Mouse (Mus musculus): ENCODE measurements around the gene Sec14l2. TPM values are rescaled to one million over a fixed set of nuclear protein-coding genes. Genes with fewer than 3 reads are reported as not detected.
A peak's percentile ranks its signal among the peaks of the same experiment; 100 is the strongest.
"Not testable (repeated sequence)": the region's sequence is repeated elsewhere in the genome, so short reads cannot be mapped to it uniquely, and the experiment has no call there.

Sec14l2 gene
- polyA plus RNA-seq, 1 experiment from 2014 or later, result 0.30 TPM

DNA sequence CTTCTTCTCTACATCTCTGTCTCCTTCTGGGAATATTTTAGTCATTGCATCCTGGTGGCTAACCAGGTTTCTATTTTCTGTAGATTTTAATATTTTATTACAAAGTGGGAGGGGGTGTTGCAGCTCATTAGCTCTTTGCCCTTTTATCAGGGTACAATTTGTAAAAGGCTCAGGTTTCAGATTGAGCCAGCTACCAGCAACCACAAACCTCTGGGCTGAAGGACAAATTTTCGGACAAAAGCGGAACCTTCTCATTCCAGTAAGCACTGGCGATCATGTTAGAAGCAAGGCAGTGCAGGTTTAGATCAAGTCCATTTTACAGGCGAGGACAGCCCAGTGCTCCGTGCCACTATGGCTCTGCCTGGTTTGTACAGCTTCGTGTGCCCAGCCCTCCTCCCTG, 11.2 kb upstream of the Sec14l2 start:
- no peak for DNase-seq (ENCODE audit: low spot score)

DNA sequence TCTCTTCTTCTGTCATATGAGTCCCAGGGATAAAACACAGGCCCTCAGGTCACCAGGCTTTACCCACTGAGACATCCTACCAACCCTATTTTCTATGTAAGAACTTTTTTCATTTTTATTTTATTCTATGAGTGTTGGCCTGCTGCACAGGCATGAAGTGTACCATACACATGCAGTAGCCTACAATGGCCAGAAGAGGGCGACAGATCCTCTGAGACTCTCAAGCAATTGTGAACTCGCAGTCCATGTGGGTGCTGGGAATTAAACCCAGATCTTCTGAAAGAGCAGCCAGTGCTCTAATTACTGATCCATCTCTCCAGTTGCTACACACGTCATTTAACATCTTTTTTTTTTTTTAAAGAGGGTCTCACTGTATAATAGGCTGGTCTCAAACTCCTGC, 10.2 kb upstream of the Sec14l2 start:
- DNase-seq (ENCODE audit: low spot score), result peak; percentile 24

DNA sequence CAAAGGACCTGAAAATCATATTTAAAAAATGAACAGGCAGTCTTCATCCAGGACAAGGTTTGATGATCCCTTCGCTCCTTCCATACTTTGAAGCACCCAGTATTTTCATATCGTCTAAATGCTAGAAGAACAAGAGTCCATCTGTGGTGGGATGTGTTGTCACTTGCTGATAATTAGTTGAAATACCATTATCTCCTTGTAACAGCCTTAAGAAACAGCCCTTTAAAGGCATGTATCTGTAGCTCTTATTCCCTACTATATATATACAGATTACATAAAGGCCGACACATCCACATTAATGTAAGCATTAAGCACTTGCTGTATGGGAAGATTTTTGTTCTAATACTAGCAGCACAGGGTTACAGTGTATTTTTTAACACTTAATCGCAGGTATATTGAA, 5.2 kb upstream of the Sec14l2 start:
- not testable (repeated sequence) for DNase-seq (ENCODE audit: low spot score)

DNA sequence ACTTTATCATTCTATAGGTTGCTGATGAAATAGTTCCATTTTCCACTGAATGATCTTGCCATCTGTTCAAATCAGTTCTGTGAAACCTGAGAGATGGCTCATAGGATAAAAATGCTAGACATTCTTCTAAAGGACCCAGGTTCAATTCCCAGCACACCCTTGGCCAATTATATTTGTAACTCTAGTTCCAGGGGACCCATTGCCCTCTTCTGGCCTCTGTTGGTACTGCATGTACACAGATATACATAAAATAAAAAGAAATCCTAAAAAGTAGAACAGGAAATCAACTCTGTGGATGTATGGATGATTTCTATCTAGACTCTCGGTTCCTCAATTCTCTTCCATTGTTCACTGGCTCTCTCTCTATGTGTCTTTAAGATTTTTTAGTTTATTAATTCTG, 3.8 kb upstream of the Sec14l2 start:
- peak; percentile 8 for DNase-seq (ENCODE audit: low spot score)

DNA sequence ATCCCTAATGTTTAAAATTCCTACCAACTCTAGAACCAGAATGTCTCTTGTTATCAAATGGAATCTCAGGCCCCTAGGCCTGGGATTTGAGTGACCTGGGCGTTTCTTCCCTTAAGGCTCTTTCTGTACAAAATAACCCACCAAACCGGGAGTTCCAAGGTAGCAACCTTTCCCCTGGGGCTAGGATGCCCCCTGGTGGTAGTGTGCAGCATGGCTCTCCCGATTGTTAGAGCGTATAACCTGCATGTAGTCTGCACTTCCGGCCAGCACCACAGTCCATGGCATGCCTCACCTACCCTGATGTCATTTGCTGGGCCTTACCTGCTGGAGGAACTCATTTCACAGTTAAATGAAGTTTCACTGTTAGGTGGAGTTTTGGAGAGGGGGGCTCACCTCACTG, 707 bp upstream of the Sec14l2 start:
- DNase-seq (ENCODE audit: low spot score), result peak; percentile 51

DNA sequence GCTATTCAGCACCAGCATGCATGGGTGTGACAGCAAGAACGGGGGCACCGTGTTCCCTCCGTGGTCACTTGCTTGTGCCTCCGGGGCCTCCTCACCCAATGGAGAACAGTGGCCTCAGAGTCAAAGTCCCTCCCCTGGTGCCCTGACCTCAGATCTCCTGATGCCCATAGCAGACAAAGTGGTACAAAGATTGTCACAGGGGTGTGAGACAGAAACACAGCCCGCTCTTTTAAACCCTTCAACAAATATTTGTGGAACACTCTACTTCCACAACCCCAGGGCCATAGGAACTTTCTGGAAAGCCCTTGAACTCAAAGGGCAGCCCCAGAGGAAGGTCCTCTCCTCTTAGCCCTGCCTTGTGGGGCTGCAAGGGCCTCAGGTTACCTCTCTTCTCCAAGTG, 989 bp downstream of the Sec14l2 start:
- DNase-seq (ENCODE audit: low spot score), result no peak

DNA sequence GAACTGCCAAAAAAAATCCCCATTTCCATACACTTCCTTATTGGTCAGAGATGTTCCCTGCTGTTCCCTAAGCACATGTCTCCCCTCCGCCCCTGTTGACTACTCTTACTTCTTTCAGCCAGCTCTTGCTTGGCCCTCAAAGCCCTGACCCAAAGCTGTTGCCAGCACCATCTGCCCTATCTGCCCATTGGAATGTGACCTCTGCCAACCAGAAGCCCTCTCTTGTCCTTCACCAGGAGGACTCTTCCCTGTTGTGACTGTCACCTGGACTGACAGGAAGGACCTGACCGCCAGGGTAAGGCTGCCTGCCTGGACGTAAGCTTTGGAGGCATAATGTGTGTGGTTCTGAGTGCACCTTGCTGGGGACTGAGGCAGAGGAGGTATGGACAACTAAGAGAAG, 1.5 kb downstream of the Sec14l2 start:
- no peak for DNase-seq (ENCODE audit: low spot score)

DNA sequence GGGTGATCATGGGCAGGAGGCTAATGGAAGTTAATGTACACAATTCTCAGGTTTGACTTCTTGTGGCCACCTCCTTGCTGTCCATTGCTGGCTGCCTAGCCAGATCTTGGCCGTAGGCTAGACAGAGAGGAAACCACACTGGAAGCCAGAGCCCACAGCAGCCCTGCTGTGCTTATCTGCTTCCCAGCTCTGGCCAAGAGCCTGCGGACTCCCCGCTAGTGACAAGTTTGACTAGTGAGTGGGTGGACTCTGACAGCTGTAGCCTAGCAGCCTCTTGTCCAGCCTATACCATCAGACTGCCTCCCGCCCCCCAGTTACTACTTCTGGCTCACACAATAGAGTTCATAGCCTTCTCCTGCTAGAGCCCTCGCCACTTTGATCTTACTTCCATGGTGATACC, 3.6 kb downstream of the Sec14l2 start:
- no peak for DNase-seq (ENCODE audit: low spot score)

DNA sequence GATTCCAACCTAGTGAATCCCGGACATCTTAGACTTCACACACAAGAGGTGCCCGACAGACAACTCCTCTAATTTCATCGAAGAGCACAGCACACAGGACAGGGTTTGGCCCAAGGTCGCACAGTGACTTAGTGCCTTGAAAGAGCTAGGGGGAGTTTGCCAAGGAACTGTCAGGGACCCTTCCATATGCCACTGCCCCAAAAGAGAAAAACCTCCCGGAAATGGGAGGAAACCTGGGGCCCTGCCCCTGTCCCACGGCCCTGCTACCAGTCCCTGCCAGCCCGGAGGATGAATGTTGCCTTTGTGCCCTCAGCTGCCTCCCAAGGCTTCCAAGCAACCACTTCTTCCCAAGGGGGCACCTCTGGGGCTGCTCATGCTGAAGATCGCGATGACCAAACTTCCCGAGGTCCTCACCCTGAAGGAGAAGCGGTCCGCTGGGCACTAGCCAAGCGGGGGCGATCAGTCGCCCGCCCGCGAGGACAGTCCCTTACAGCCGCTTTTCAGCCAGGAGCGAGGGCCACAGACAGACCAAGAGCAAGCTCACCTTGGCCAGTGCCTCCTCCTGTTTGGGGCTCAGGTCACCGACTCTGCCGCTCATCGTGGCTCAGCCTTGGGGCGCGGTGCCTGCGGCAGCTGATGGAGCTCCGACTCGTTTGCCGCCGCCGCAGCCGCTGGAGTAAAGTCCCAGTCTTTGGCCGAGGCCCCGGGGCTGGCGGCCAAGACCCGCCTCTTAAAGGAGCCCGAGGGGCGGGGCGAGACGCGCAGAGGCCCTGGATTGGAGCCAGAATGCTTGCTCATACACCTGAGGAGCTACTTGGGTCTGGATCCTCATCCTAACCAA, 4.9 kb downstream of the Sec14l2 start:
- DNase-seq (ENCODE audit: low spot score), result peak; percentile 9

DNA sequence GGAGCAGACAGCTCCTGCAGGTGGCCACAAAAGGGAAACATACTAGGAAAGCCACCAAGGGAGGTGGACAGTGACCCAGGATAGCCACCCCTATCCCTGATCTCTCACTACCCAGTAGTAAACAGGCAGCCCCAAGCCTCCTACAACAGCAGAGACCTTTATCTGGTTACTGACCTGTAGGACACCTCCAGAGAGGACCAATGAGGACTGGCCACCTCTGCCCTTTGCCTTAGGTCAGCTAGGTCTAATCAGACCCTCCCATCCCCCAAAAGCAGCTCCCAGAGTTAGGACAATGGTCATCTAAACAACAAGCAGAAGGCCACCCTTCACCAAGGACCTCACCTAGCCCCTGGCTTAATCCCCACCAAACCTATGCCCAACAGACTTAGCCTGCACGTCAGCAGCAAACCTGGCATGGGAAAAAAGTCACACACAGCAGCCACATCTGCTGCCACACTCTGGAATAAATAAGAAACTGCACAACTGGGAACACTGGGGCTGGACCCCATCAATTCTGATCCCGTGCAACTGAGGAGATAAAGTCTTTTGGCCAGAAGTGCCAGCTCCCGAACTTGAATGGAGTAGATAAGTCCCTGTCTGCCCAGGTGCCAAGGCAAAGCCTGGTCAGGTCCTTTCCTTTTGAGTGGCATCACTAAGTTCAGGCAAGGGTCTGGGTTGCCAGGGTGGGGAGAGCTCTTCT, 5.7 kb downstream of the Sec14l2 start:
- DNase-seq (ENCODE audit: low spot score), result no peak

DNA sequence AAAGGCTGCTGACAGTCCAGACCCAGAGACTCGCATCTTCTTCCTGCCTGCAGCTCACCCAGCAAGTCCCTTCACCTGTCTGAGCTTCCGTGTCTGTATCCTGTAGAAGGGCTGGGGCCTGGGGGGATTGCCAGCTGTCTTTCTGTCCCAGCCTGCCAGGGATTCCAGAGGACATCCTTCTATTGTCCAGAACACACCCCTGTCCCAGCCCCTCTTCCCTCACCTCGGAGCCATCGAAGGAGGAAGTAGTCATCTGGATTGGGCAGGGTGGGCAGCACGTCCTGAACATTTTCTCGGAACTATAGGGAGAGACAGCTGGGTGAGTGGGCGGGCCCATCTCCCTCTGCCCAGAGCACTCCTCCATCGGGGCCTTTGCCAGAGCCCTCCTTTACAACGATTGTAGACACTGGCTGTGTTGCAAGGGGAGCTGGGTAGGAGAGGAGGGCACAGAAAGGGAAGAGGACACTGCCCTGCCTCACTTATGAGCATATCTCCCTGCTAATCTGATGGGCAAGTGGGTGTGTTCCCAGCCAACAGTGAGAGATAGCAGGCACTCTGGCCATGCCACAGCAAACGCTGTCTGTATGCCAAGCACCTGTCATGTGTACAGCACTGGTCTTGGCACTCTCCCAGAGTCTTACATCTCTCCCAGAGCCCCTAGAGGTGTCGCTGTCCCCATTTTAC, 6.6 kb downstream of the Sec14l2 start:
- DNase-seq (ENCODE audit: low spot score), result no peak

DNA sequence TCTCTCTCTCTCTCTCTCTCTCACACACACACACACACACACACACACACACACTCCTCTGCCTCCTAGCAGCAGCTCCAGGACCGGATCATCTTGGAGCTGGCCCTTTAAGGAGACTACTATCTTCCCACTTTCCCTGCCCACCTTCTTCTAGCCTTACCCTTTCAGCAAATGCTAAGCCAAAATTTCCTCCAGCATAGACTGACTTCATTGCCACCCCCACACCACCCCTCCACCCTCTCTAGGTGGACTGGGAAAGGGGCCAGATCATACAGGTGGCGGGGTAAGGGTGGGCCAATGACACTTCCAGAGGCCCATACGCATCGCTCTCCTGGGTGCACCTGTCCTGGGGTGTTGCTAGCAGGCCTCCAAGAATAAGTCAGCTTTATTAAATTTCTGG, 7.8 kb downstream of the Sec14l2 start:
- no peak for DNase-seq (ENCODE audit: low spot score)

DNA sequence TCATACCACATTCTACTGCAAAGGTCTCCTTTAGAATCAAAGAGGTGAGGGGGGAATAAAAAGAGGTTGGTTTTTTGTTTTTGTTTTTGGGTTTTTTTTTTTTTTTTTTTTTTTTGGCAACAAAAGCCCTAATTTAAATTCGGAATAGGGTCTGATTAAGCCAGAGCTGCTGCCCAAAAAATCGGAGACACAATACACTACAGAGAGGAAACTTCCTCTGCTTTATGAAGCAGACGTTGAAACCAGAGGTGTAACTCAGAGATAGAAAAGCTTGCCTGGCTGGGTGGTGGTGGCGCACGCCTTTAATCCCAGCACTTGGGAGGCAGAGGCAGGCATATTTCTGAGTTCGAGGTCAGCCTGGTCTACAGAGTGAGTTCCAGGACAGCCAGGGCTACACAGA, 8.7 kb downstream of the Sec14l2 start:
- not testable (repeated sequence) for DNase-seq (ENCODE audit: low spot score)

DNA sequence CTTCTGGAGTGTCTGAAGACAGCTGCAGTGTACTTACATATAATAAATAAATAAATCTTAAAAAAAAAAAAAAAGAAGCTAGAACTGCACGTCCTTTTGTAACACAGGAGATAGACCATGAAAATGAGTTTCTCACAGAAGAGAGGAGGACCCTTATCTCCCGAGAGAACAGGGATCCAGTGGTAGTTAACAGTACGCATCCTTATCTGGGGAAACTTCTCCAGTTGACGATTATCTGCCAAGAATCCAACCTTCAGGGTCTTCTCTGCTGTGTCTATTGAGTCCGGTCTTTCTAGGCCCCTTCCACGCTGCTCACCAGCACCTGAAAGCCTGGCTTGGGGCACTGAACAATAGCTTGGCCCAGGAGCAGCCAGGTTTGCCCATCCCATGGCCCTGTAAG, 9.2 kb downstream of the Sec14l2 start:
- DNase-seq (ENCODE audit: low spot score), result no peak

DNA sequence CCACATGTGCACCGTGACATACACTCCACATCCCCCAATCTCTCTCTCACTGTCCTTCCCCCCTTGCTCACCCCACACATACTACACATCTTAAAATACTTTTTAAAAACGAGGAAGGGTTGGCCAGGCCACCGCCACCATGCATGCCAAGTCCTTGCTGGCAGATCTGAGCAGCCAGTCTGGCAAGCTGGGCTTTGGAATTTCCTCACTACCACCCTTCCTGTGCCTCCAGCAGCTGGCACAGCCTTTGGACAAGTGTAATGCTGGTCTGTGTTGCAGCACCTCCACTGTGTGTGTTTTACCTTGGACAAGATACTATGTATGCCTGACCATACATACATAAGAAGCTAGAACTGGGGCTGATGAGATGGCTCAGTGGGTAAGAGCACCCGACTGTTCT, 9.7 kb downstream of the Sec14l2 start:
- no peak for DNase-seq (ENCODE audit: low spot score)

DNA sequence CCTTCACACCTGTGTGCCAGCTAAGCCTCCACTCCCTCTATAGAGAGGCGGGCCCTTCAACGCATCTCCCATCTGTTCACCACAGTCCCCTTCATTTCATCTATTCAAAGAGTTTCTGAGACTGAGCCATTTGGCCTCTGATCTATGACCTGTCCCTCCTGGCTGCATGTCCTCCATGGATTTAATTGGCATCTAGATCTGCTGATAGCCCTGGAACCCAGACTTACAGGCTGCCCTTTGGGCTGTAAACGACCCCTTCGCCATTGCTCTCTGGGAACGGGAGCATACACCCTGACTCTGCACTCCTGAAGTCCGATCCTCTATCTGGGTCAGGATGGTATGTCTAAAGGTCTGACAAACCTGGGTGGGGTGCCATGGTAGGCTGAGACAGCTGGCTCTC, 10.4 kb downstream of the Sec14l2 start:
- no peak for DNase-seq (ENCODE audit: low spot score)

DNA sequence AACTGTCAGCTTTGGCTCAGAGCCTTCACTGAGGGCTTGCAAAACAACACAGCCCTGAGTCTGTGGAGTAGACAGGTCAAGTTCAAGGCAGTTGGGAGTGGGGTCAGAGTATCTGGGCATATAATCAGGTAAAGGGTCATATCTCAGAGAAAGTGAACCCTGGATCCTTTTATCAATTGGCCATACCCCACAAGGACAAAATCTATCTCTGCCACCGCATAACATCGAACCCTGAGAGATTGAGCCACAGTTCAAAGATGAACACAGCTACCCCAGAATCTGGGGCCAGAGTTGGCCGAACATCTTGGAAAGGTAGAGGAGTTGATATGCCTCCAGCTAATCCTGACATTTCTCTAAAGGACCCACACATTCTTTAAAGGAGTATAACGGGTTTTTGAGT, 11.2 kb downstream of the Sec14l2 start:
- DNase-seq (ENCODE audit: low spot score), result no peak

DNA sequence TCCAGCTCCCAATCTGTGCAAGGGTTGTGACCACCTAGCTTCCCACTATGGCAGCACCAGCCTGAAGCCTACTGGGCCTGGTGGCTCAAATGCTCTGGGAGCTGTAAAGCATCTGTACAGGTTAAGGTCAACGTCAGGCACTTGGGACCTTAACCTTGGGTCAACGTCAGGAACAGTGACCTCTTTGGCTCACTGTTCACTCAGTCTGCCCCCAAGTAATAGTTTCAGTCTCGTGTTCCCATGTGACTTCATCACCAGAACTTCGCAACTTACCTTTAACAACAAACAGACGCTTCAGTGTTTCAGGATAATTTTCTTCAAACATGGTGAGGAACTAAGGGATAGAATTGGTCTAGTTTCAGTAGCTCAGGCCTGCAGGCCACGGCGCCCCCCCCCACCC, 14.5 kb downstream of the Sec14l2 start:
- no peak for DNase-seq (ENCODE audit: low spot score)

DNA sequence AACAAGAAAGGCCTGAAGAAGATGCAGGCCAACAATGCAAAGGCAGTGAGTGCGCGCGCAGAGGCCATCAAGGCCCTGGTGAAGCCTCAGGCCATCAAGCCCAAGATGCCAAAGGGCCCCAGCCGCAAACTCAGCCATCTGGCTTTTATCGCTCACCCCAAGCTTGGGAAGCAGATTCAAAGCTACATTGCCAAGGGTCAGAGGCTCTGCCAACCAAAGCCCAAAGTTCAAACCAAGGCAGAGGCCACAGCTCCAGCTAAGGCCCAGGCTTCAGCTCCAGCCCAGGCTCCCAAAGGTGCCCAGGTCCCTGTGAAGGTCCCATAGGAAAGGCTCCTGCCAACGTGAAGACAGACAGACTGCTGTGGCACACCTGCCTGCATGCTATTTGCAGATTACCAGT, 15.3 kb downstream of the Sec14l2 start:
- DNase-seq (ENCODE audit: low spot score), result not testable (repeated sequence)

DNA sequence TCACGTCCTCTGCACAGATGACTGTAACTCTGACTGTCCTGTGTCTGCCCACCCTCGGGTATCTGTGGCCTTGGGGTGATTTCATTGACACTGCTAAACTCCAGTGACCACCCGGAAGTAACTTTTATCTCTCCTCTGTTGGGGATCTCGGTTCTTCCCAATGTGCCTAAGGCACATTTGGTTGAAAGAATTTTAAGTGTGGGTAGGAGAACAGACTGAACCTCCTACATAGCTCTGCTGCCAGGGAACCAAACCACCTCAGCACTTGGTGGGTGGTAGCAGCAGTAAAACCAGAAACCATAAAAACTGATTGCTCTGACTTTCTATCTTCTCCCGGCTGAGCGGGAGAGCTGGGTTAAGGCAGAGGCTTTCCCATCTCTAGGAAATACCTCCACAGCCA, 17.8 kb downstream of the Sec14l2 start:
- no peak for DNase-seq (ENCODE audit: low spot score)

DNA sequence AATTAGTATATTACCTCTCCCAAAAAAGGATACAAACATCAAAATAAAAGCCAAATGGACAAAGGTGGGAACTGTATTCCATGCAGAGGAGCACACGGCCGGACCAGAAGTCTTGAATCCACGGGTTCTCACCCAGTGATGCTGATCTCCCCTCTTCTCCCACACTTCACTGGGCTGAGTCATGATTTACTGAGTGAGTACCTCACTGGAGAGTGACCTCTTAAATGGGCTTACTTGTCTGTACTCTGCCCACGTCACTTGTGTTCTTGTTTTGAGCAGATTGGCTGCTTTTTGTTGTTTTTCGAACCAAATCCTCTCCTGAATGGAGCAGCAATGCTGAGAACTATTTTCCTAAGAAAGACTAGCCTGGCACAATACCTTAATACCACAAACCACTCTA, 18.2 kb downstream of the Sec14l2 start:
- DNase-seq (ENCODE audit: low spot score), result no peak

DNA sequence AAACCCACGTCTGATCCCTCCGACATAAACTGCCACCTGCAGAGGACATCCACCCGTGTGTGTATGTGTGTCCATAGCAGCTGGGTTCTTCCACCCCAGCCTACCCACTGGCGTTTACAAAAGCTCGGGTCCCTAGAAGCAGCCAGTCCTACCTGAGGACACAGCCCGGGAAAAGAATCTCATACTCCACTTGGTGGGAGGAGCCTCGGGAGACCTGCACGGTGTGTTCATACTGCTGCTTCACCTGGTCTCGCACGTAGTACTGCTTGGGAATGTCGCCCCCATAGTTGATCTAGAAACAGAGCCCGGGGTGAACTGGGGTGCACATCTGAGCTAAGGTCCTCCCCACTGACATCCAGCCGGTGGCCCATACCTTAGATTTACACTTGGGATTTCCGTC, 19.7 kb downstream of the Sec14l2 start:
- no peak for DNase-seq (ENCODE audit: low spot score)
